16 mouse cellular contexts compared by ENCODE assay signal in genomic region chr17:83704469-83704868, GRCm38 (mm10). TPM values are rescaled to one million over a fixed set of nuclear protein-coding genes. Genes with fewer than 3 reads are reported as not detected.
DNase-seq lines count a peak whose midpoint lies in the region; ATAC-seq and TF ChIP-seq lines count a peak whose summit lies in the region.
"Had no signal": no experiment of that assay in that cellular context is flagged by ENCODE, and none has a peak within 500 bp of the region (broad histone marks: within the 10 kb centered on the region; RNA-seq: fewer than 3 reads in every experiment).

No protein-coding gene starts in this region.

- intact Hi-C loops in gastrocnemius, adult 2 months (cut with DNase I) = no loop called here
- intact Hi-C loops in gastrocnemius, postnatal 14 days (cut with DNase I; ENCODE audit: low total_unique reads) = no loop called here

- no peak overlapping the region for H3K4me3 ChIP-seq in gastrocnemius, adult 2 months
- no peak overlapping the region for H3K4me3 ChIP-seq in neural tube, embryonic 13.5 days
- H3K4me3 ChIP-seq in neural tube, embryonic 15.5 days (replicated peaks) = no peak overlapping the region
- H3K4me3 ChIP-seq in liver, embryonic 13.5 days (replicated peaks) = peak overlapping the region; percentile 23; the same call in 1 of the 2 replicates
- H3K4me3 ChIP-seq in intestine, embryonic 15.5 days (replicated peaks) = no peak overlapping the region

- no peaks in the 10 kb centered on the region for H3K9me3 ChIP-seq in neural tube, embryonic 13.5 days
- H3K9me3 ChIP-seq in neural tube, embryonic 15.5 days (replicated peaks) = no peaks in the 10 kb centered on the region
- no peaks in the 10 kb centered on the region for H3K9me3 ChIP-seq in liver, embryonic 13.5 days (replicated peaks)
- H3K9me3 ChIP-seq in intestine, embryonic 15.5 days = no peaks in the 10 kb centered on the region
- H3K9me3 ChIP-seq: forebrain, embryonic 10.5 days; hindbrain, embryonic 12.5 days; limb, embryonic 13.5 days; midbrain, embryonic 13.5 days had no signal

- no peak for ATAC-seq in neural tube, embryonic 13.5 days (ENCODE audit: low read depth)
- ATAC-seq in neural tube, embryonic 15.5 days (ENCODE audit: low FRiP score) = no peak
- no peak for ATAC-seq in liver, embryonic 13.5 days (ENCODE audit: low read depth)
- no peak for ATAC-seq in intestine, embryonic 15.5 days
- ATAC-seq in megakaryocyte progenitor cell, adult 5-6 weeks (replicated peaks; ENCODE audit: poor library complexity) = no peak
- ATAC-seq: midbrain, embryonic 13.5 days had no signal

- no peak overlapping the region for H3K9ac ChIP-seq in neural tube, embryonic 13.5 days
- H3K9ac ChIP-seq in neural tube, embryonic 15.5 days (replicated peaks) = no peak overlapping the region
- H3K9ac ChIP-seq in liver, embryonic 13.5 days = peak overlapping the region; percentile 100
- H3K9ac ChIP-seq in intestine, embryonic 15.5 days = no peak overlapping the region
- H3K9ac ChIP-seq: hindbrain, embryonic 12.5 days had no signal

- peak; percentile 49 for DNase-seq in gastrocnemius, adult 2 months
- no peak for DNase-seq in gastrocnemius, postnatal 14 days
- no peak for DNase-seq in liver, embryonic 13.5 days
- no peak for DNase-seq in frontal cortex, postnatal 14 days (ENCODE audit: low spot score in 2 of 2)
- DNase-seq: adrenal gland, postnatal 14 days; embryo, embryonic 11 days; layer of hippocampus, adult 9-11 months; thymus, adult 18-20 months had no signal

- no peaks in the 10 kb centered on the region for H3K36me3 ChIP-seq in neural tube, embryonic 13.5 days
- H3K36me3 ChIP-seq in neural tube, embryonic 15.5 days = no peaks in the 10 kb centered on the region
- peaks cover 7% of the 10 kb centered on the region; the same call in 1 of the 2 replicates for H3K36me3 ChIP-seq in liver, embryonic 13.5 days
- H3K36me3 ChIP-seq in intestine, embryonic 15.5 days = no peaks in the 10 kb centered on the region
- H3K36me3 ChIP-seq: hindbrain, embryonic 12.5 days; midbrain, embryonic 13.5 days had no signal

- no peak for TF ChIP-seq CTCF in gastrocnemius, adult 2 months (IDR thresholded peaks at IDR 0.05)

- H3K27ac ChIP-seq in gastrocnemius, adult 2 months = peak overlapping the region; percentile 94
- H3K27ac ChIP-seq in neural tube, embryonic 13.5 days (replicated peaks) = no peak overlapping the region
- H3K27ac ChIP-seq in neural tube, embryonic 15.5 days (replicated peaks) = no peak overlapping the region
- peak overlapping the region; percentile 99 for H3K27ac ChIP-seq in liver, embryonic 13.5 days
- no peak overlapping the region for H3K27ac ChIP-seq in intestine, embryonic 15.5 days
- H3K27ac ChIP-seq: hindbrain, embryonic 12.5 days had no signal

- H3K4me1 ChIP-seq in neural tube, embryonic 13.5 days (replicated peaks) = peaks cover 26% of the 10 kb centered on the region
- peaks cover 28% of the 10 kb centered on the region for H3K4me1 ChIP-seq in neural tube, embryonic 15.5 days
- peaks cover 71% of the 10 kb centered on the region for H3K4me1 ChIP-seq in liver, embryonic 13.5 days (replicated peaks)
- peaks cover 12% of the 10 kb centered on the region; the same call in 1 of the 2 replicates for H3K4me1 ChIP-seq in intestine, embryonic 15.5 days (replicated peaks)

- 89% methylated on average over 5 of the region's 5 CpGs for WGBS in neural tube, embryonic 13.5 days
- WGBS in neural tube, embryonic 15.5 days = 85% methylated on average over 5 of the region's 5 CpGs
- 81% methylated on average over 5 of the region's 5 CpGs for WGBS in liver, embryonic 13.5 days (ENCODE audit: insufficient replicate concordance)
- 86% methylated on average over 5 of the region's 5 CpGs for WGBS in intestine, embryonic 15.5 days

- no peaks in the 10 kb centered on the region for H3K27me3 ChIP-seq in neural tube, embryonic 13.5 days
- no peaks in the 10 kb centered on the region for H3K27me3 ChIP-seq in neural tube, embryonic 15.5 days (replicated peaks)
- H3K27me3 ChIP-seq in liver, embryonic 13.5 days = no peaks in the 10 kb centered on the region
- no peaks in the 10 kb centered on the region for H3K27me3 ChIP-seq in intestine, embryonic 15.5 days (replicated peaks)
- H3K27me3 ChIP-seq: hindbrain, embryonic 12.5 days; limb, embryonic 13.5 days; midbrain, embryonic 13.5 days had no signal

- H3K4me2 ChIP-seq in neural tube, embryonic 13.5 days = 0 out of 2 replicates have a peak overlapping the region, but pooled peaks have one; percentile 16
- H3K4me2 ChIP-seq in neural tube, embryonic 15.5 days = no peak overlapping the region
- H3K4me2 ChIP-seq in liver, embryonic 13.5 days = peak overlapping the region; percentile 97
- no peak overlapping the region for H3K4me2 ChIP-seq in intestine, embryonic 15.5 days (replicated peaks)

RNA-seq across cellular contexts. Expression of gene Mta3, which starts 1.5 kb away (rescaled TPM):
- total RNA-seq in gastrocnemius, adult 2 months (2021) = 10 to 100 TPM in 1 of 2 experiments, 1 to 10 TPM in 1; 7.7 to 10.2 TPM
- total RNA-seq in gastrocnemius, postnatal 14 days (2021) = 10 to 100 TPM; 10.4 to 10.8 TPM
- 38.6 and 43.5 TPM in 2 replicates for polyA plus RNA-seq in neural tube, embryonic 13.5 days (2015; fragmentation: Nextera tagmentation; extraction: Ambion mirVana)
- 34.8 and 43.2 TPM in 2 replicates for polyA plus RNA-seq in neural tube, embryonic 15.5 days (2015; fragmentation: Nextera tagmentation; extraction: Ambion mirVana)
- polyA plus RNA-seq in liver, embryonic 13.5 days (2015; fragmentation: Nextera tagmentation; extraction: Ambion mirVana) = 44.1 and 50.4 TPM in 2 replicates
- polyA plus RNA-seq in intestine, embryonic 15.5 days (2015; fragmentation: Nextera tagmentation; extraction: Ambion mirVana) = 40.0 and 42.5 TPM in 2 replicates
- 51.0 and 54.1 TPM in 2 replicates for total RNA-seq in megakaryocyte progenitor cell, adult 5-6 weeks (2015)
- total RNA-seq in megakaryocyte progenitor cell, adult 5-6 weeks (2017) = 29.0 and 40.3 TPM in 2 replicates

Comparison
In these comparisons a context has a peak if more than half of its experiments do, and no peak if none do; other contexts are left out.
1. H3K4me2 ChIP-seq: peak in neural tube, embryonic 13.5 days (single experiment) and liver, embryonic 13.5 days (single experiment); none in neural tube, embryonic 15.5 days (single experiment) and intestine, embryonic 15.5 days (single experiment).
2. H3K27ac ChIP-seq: peak in gastrocnemius, adult 2 months (single experiment) and liver, embryonic 13.5 days (single experiment); none in neural tube, embryonic 13.5 days (single experiment), neural tube, embryonic 15.5 days (single experiment) and intestine, embryonic 15.5 days (single experiment).